Mouse (Mus musculus) heart, postnatal 0 days (tissue): ENCODE results near the gene Mvb12b. TPM values are rescaled to one million over a fixed set of nuclear protein-coding genes. Genes with fewer than 3 reads are reported as not detected.

Experiments used
- ATAC-seq: fragments of 200-750 bp; cut with Nextera tagmentation; 2 replicates; pipeline ENCODE4 v1.8.0; 2017; ENCODE audit warnings: low read depth, moderate number of reproducible peaks, moderate library complexity; ENCODE audit not compliant: insufficient read depth
- DNase-seq: peaks from one replicate; pipeline ENCODE4 v3.0.0-alpha.2; 2016; ENCODE audit warnings: low spot score
- H3K27ac ChIP-seq: fragments of 300-500 bp; sonication (generic); 2 replicates; pipeline ENCODE4 v1.5.1; 2014; ENCODE audit warnings: low read depth, mild to moderate bottlenecking
- H3K27me3 ChIP-seq: fragments of 300-500 bp; sonication (generic); 2 replicates; pipeline ENCODE4 v1.6.1; 2014; ENCODE audit warnings: low read length, mixed read lengths; ENCODE audit not compliant: control insufficient read depth, insufficient read depth
- H3K36me3 ChIP-seq: fragments of 300-500 bp; sonication (generic); replicated peaks from 2 replicates; pipeline ENCODE4 v1.6.1; 2014; ENCODE audit warnings: low read length, mixed read lengths; ENCODE audit not compliant: control insufficient read depth, insufficient read depth
- H3K4me1 ChIP-seq: fragments of 300-500 bp; sonication (generic); 2 replicates; pipeline ENCODE4 v1.6.1; 2014; ENCODE audit warnings: antibody characterized with exemption; ENCODE audit not compliant: control insufficient read depth, insufficient read depth
- H3K4me2 ChIP-seq: fragments of 300-500 bp; sonication (generic); 2 replicates; pipeline ENCODE4 v1.6.1; 2014; ENCODE audit warnings: low read depth, mild to moderate bottlenecking, low read length, moderate library complexity
- H3K4me3 ChIP-seq: fragments of 300-500 bp; sonication (generic); 2 replicates; pipeline ENCODE4 v1.5.1; 2014; ENCODE audit warnings: low read depth, low read length
- H3K9ac ChIP-seq: fragments of 300-500 bp; sonication (generic); replicated peaks from 2 replicates; pipeline ENCODE4 v1.6.1; 2014; ENCODE audit warnings: low read depth, low read length, mixed read lengths
- H3K9me3 ChIP-seq: fragments of 300-500 bp; sonication (generic); replicated peaks from 2 replicates; pipeline ENCODE4 v1.6.1; 2016; ENCODE audit warnings: low read length; ENCODE audit not compliant: control insufficient read depth
- CTCF ChIP-seq: IDR thresholded peaks from 2 replicates; pipeline ENCODE4 v1.5.1; 2016; ENCODE audit warnings: antibody characterized with exemption, control low read depth, low read depth
- EP300 ChIP-seq: IDR thresholded peaks from 2 replicates; pipeline ENCODE4 v1.6.1; 2016; ENCODE audit warnings: antibody characterized with exemption, low read depth
- WGBS: fragments of 180-500 bp; shearing (Covaris S2); extraction: QIAGEN DNeasy Blood & Tissue Kit; methylation state at CpG from one replicate; pipeline ENCODE4 v1.1.7; 2014; 5-methylcytosine and 5-hydroxymethylcytosine counted together
- polyA plus RNA-seq: library from polyadenylated mRNA; unstranded; fragments of >200 nt; fragmentation: Nextera tagmentation; extraction: Ambion mirVana; gene quantifications from 2 replicates; pipeline ENCODE4 v1.2.1, GENCODE M21; 2015
- total RNA-seq: library from RNA; depleted of rRNA; stranded (reverse); fragments of >200 nt; gene quantifications from 2 replicates; pipeline ENCODE4 v1.2.3, GENCODE M21; 2014; ENCODE audit warnings: low replicate concordance

The Mvb12b gene
- total and polyA plus RNA-seq, 2 experiments from 2014 or later, result 8.7 to 38.7 TPM

DNA sequence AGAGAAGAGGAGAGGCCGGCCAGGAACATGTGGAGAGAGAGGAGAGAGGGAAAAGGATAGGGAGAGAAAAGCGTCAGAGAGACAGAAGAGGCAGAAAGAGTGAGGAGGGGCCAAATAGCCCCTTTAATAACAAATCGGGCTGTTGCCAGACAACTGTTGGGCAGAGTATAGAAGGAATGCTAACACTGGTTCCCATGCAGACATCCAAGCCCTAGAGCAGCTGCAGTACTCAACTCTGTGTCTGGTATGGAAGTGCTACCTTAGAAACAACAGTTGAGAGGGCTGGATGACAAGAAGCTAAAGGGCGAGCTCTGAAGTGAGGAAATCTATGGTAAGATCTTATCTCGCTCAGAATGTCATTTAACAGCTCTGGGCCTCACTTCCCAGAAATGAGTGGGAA is 35.7 kb upstream of the Mvb12b start:
- H3K4me1 ChIP-seq, result no peaks in the 10 kb centered on the region
- no peak for DNase-seq
- no peaks in the 10 kb centered on the region for H3K36me3 ChIP-seq
- H3K27ac ChIP-seq, result no peak overlapping the region
- TF ChIP-seq CTCF (no peak), EP300 (no peak)
- WGBS, result 55% methylated on average over 5 of the region's 5 CpGs
- ATAC-seq, result no peak
- no peak overlapping the region for H3K4me3 ChIP-seq
- no peaks in the 10 kb centered on the region for H3K9me3 ChIP-seq
- no peak overlapping the region for H3K4me2 ChIP-seq
- H3K27me3 ChIP-seq, result peaks cover 19% of the 10 kb centered on the region; the same call in 1 of the 2 replicates
- no peak overlapping the region for H3K9ac ChIP-seq

DNA sequence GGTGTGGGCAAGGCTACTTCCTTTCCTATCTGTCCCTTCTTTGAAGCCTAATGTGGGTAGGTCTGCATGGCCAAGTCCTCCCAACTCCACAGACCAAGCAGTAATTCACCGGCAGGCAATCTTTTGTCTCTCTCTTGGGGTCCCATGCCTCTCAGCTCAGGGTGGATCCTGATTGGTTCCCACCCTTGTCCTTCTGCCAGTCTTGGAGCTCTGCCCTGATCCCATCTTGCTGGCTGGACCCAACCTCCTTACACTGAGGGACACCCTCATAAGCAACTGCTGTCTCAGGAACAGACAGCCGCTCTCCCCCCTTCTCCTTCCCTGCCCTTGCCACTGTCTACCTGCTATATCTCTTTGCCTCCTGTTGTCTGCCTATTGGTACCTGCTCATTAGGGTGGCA is 34.7 kb upstream of the Mvb12b start:
- TF ChIP-seq CTCF (no peak), EP300 (no peak)
- peaks cover 19% of the 10 kb centered on the region; the same call in 1 of the 2 replicates for H3K27me3 ChIP-seq

DNA sequence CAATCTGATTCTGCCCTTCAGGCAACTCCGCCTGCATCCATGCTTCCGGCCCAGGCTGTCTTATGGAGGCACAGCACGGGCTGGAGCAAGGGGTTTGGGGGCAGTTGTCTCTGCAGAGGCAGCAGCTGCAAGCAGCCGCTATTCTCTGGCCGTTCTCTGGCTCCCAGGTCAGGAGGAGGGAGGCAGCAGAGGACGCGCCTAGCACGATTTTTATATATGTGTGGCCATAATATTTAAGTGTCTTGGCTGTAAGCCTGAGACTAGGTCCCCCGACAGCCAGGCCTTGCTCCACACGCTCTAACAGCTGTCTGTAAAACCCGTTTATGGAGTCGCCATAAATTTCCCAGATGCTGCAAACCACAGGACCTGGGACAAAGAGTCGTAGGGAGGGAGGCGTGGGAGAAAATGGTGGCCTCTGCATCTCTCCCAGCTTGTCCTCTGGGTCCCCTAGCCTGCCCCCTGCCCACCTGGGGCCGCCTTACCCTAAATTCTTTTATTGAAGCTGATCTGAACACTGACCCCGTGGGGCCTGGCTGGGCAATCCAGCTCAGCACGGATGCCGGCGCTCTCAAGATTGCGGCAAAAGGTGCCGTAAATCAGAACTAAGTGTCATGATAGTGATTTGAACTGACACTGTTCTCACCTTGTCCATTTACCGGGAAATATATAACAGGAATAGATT is 32.3 kb upstream of the Mvb12b start:
- peak; percentile 25 for DNase-seq

More for the DNA sequence above, 34.7 kb upstream of the Mvb12b start:
- Histone ChIP-seq H3K36me3 (no peaks in the 10 kb centered on the region), H3K4me3 (no peak overlapping the region), H3K9ac (no peak overlapping the region), H3K4me2 (no peak overlapping the region), H3K27ac (no peak overlapping the region), H3K4me1 (no peaks in the 10 kb centered on the region), H3K9me3 (0 out of 2 replicates have a peak, but pooled peaks cover 4% of the 10 kb centered on the region)
- no peak for ATAC-seq
- no peak for DNase-seq
- 85% methylated on average over 2 of the region's 2 CpGs for WGBS

DNA sequence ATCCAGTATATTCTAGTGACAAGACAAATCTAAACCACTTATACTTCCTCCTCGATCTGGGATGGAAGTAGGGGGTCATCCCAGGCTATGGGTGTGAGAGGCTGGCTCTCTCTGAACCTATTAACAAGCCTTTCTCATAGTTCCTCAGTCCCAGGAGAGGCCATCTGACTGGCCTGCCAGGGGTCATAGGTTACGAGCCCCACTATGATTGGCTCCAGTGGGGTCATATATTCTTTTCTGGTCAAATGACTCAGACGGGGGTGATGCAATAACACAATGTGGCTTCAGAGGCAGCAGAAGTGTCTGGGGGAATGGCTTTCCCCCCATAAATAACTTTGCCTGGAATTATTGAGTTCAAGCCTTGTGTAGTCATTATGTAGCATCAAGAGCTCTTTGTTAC is 31.1 kb upstream of the Mvb12b start:
- H3K27me3 ChIP-seq, result peaks cover 5% of the 10 kb centered on the region; the same call in 1 of the 2 replicates
- DNase-seq, result no peak
- no peak overlapping the region for H3K4me3 ChIP-seq
- ATAC-seq, result no peak
- H3K36me3 ChIP-seq, result no peaks in the 10 kb centered on the region
- no peak overlapping the region for H3K9ac ChIP-seq
- 0 out of 2 replicates have a peak, but pooled peaks cover 4% of the 10 kb centered on the region for H3K9me3 ChIP-seq
- no peak overlapping the region for H3K4me2 ChIP-seq
- no peak overlapping the region for H3K27ac ChIP-seq
- no peak for TF ChIP-seq EP300
- TF ChIP-seq CTCF, result no peak
- whole genome bisulfite sequencing, result 84% methylated on average over 3 of the region's 3 CpGs
- no peaks in the 10 kb centered on the region for H3K4me1 ChIP-seq

More for the DNA sequence above, 32.3 kb upstream of the Mvb12b start:
- H3K4me1 ChIP-seq, result no peaks in the 10 kb centered on the region
- H3K4me2 ChIP-seq, result peak overlapping the region; percentile 34
- TF ChIP-seq EP300, result no peak
- TF ChIP-seq CTCF, result no peak
- no peak overlapping the region for H3K9ac ChIP-seq
- H3K27me3 ChIP-seq, result peaks cover 13% of the 10 kb centered on the region; the same call in 1 of the 2 replicates
- WGBS, result 29% methylated on average over 22 of the region's 22 CpGs
- H3K36me3 ChIP-seq, result no peaks in the 10 kb centered on the region
- no peak overlapping the region for H3K27ac ChIP-seq
- no peak overlapping the region for H3K4me3 ChIP-seq
- ATAC-seq, result peak; percentile 32; the same call in 1 of the 2 replicates
- 0 out of 2 replicates have a peak, but pooled peaks cover 4% of the 10 kb centered on the region for H3K9me3 ChIP-seq

- 62% methylated on average over 6 of the region's 6 CpGs for WGBS
- Histone ChIP-seq H3K36me3 (no peaks in the 10 kb centered on the region), H3K4me1 (no peaks in the 10 kb centered on the region), H3K9me3 (0 out of 2 replicates have a peak, but pooled peaks cover 4% of the 10 kb centered on the region), H3K9ac (no peak overlapping the region), H3K4me2 (no peak overlapping the region), H3K4me3 (no peak overlapping the region), H3K27me3 (0 out of 2 replicates have a peak, but pooled peaks cover under 1% of the 10 kb centered on the region), H3K27ac (0 out of 2 replicates have a peak overlapping the region, but pooled peaks have one; percentile 56)
- ATAC-seq (no peak; the same call in 1 of the 2 replicates), DNase-seq (peak; percentile 38)
- TF ChIP-seq EP300 (no peak), CTCF (peak; percentile 57)
These were observed 30.6 kb upstream of the Mvb12b start for GRCm38 (mm10) chr2:33918318-33918717.
